Mouse (Mus musculus): ENCODE data around the gene Mmp7.

DNA sequence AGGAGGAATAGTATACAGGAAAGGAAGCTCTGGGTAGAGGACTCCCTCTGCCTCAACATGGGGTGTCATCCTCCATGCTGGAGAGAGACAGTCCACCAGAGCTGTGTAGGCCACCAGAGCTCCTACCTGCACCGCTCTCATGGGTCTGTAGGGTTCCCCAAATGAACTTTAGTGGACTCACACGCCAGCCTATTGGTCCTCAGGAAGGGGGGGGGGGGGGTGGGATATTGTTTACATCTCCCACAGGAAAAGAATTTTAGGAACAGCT is 23.0 kb downstream of the Mmp7 start:
- TF ChIP-seq CTCF (IDR thresholded peaks at IDR 0.05; ENCODE audit: low read depth) = no peak
- TF ChIP-seq EP300 (IDR thresholded peaks at IDR 0.05; ENCODE audit: low read depth) = no peak
